In the genomic region with DNA sequence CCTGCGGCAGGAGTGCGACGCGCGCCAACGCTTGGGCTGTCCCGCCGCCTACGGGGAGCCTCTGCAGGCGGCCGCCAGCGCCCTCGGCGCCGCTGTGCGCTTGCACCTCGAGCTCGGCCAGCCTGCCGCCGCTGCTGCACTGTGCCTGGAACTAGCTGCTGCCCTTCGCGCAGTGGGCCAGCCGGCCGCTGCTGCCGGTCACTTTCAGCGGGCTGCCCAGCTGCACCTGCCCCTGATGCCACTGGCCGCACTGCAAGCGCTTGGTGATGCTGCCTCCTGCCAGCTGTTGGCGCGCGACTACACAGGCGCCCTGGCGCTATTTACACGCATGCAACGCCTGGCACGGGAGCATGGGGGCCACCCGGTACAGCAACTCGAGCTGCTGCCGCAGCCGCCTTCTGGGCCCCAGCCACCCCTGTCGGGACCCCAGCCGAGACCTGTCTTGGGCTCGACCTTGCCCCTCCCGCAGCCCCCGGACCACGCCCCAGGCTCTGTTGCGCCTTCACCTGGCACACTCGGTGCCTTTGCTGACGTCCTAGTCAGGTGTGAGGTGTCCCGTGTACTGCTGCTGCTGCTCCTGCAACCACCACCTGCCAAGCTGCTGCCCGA, we compare ENCODE assay signal across 7 mouse cellular contexts. TPM values are rescaled to one million over a fixed set of nuclear protein-coding genes. Genes with fewer than 3 reads are reported as not detected.
DNase-seq lines count a peak whose midpoint lies in the region; ATAC-seq and TF ChIP-seq lines count a peak whose summit lies in the region.

No protein-coding gene starts in this region.

- TF ChIP-seq CTCF in small intestine, adult 2 months (IDR thresholded peaks at IDR 0.05; ENCODE audit: extremely low read depth, insufficient read length, insufficient replicate concordance, low read depth, low read length): no peak

- peak overlapping the region; percentile 83 for H3K4me2 ChIP-seq in limb, embryonic 13.5 days (replicated peaks)
- H3K4me2 ChIP-seq in midbrain, embryonic 14.5 days (ENCODE audit: low read length): peak overlapping the region; percentile 58

- H3K36me3 ChIP-seq in limb, embryonic 13.5 days: no peaks in the 10 kb centered on the region
- no peaks in the 10 kb centered on the region for H3K36me3 ChIP-seq in midbrain, embryonic 14.5 days (ENCODE audit: control insufficient read depth, insufficient read depth, low read length)
- H3K36me3 ChIP-seq in small intestine, adult 2 months (ENCODE audit: control insufficient read depth, insufficient read depth, low read length): no peaks in the 10 kb centered on the region

- TF ChIP-seq POLR2A in small intestine, adult 2 months (IDR thresholded peaks at IDR 0.05; ENCODE audit: low read depth, low read length): no peak

- H3K9me3 ChIP-seq in limb, embryonic 13.5 days: no peaks in the 10 kb centered on the region
- no peaks in the 10 kb centered on the region for H3K9me3 ChIP-seq in midbrain, embryonic 14.5 days (ENCODE audit: control insufficient read depth, low read length)

- H3K27me3 ChIP-seq in limb, embryonic 13.5 days: peaks cover 20% of the 10 kb centered on the region
- H3K27me3 ChIP-seq in midbrain, embryonic 14.5 days (ENCODE audit: control insufficient read depth, insufficient read depth, low read length): no peaks in the 10 kb centered on the region
- H3K27me3 ChIP-seq in small intestine, adult 2 months (ENCODE audit: control insufficient read depth, insufficient read depth, low read length): no peaks in the 10 kb centered on the region

- peaks cover 3% of the 10 kb centered on the region; the same call in 1 of the 2 replicates for H3K4me1 ChIP-seq in limb, embryonic 13.5 days
- H3K4me1 ChIP-seq in midbrain, embryonic 14.5 days (ENCODE audit: control insufficient read depth, insufficient read depth, low read length): no peaks in the 10 kb centered on the region
- H3K4me1 ChIP-seq in small intestine, adult 2 months (ENCODE audit: control insufficient read depth, insufficient read depth, insufficient read length, low read length): peaks cover 2% of the 10 kb centered on the region; the same call in 1 of the 2 replicates

- peak; percentile 30 for ATAC-seq in inflammation-experienced regulatory T-cells, adult 6 months
- peak; percentile 65 for ATAC-seq in limb, embryonic 13.5 days (ENCODE audit: low FRiP score, low read depth)
- ATAC-seq in midbrain, embryonic 14.5 days (ENCODE audit: low FRiP score, low TSS enrichment): peak; percentile 72

- peak overlapping the region; percentile 72 for H3K9ac ChIP-seq in limb, embryonic 13.5 days
- H3K9ac ChIP-seq in midbrain, embryonic 14.5 days (replicated peaks; ENCODE audit: low read length): peak overlapping the region; percentile 72

- peak overlapping the region; percentile 67 for H3K27ac ChIP-seq in limb, embryonic 13.5 days
- peak overlapping the region; percentile 92 for H3K27ac ChIP-seq in midbrain, embryonic 14.5 days (replicated peaks; ENCODE audit: low read depth, low read length)
- peak overlapping the region; percentile 90 for H3K27ac ChIP-seq in small intestine, adult 2 months (ENCODE audit: insufficient read depth, low read depth, low read length)

- peak; percentile 63 for DNase-seq in T-cell, adult 2 months (ENCODE audit: low spot score)
- peak; percentile 50 to 53 for DNase-seq in cerebellum, postnatal 36 days
- peak; percentile 52 for DNase-seq in gastrocnemius, postnatal 10 days
- DNase-seq in midbrain, embryonic 14.5 days: peak; percentile 76

- WGBS in limb, embryonic 13.5 days: 16% methylated on average over 50 of the region's 51 CpGs
- WGBS in midbrain, embryonic 14.5 days: 21% methylated on average over 40 of the region's 51 CpGs
- WGBS in small intestine, adult 2 months: 12% methylated on average over 51 of the region's 51 CpGs

- peak overlapping the region; percentile 60 for H3K4me3 ChIP-seq in limb, embryonic 13.5 days
- peak overlapping the region; percentile 57 for H3K4me3 ChIP-seq in midbrain, embryonic 14.5 days (replicated peaks; ENCODE audit: low read depth, low read length)
- peak overlapping the region; percentile 83 for H3K4me3 ChIP-seq in small intestine, adult 2 months (ENCODE audit: low read depth, low read length)

RNA-seq across cellular contexts. Expression of a gene that starts 0.6 kb away (rescaled TPM):
- 1 to 10 TPM; 7.5 to 8.2 TPM for total RNA-seq in gastrocnemius, postnatal 10 days (2021)
- 1 to 10 TPM; 1.5 to 2.1 (median 1.8) TPM for polyA plus RNA-seq in inflammation-experienced regulatory T-cells, adult 6 months (2017; shearing (Covaris generic))
- polyA plus RNA-seq in limb, embryonic 13.5 days (2015; fragmentation: Nextera tagmentation; extraction: Ambion mirVana): 10.9 and 12.1 TPM in 2 replicates
- 30.3 and 34.9 TPM in 2 replicates for polyA plus RNA-seq in midbrain, embryonic 14.5 days (2014; fragmentation: Nextera tagmentation; extraction: Ambion mirVana)
- polyA plus RNA-seq in small intestine, adult 2 months (2012; rRNA removed): 20.7 and 29.4 TPM in 2 replicates

RNA-seq across cellular contexts. Expression of a gene that starts 14.2 kb away (rescaled TPM):
- total RNA-seq in gastrocnemius, postnatal 10 days (2021): under 1 TPM in 1 of 2 experiments, not detected in 1; 0.80 TPM
- 100 to 1,000 TPM in 2 of 3 experiments, 10 to 100 TPM in 1; 76.9 to 140 (median 112) TPM for polyA plus RNA-seq in inflammation-experienced regulatory T-cells, adult 6 months (2017; shearing (Covaris generic))
- polyA plus RNA-seq in limb, embryonic 13.5 days (2015; fragmentation: Nextera tagmentation; extraction: Ambion mirVana): not detected in 2 replicates
- polyA plus RNA-seq in midbrain, embryonic 14.5 days (2014; fragmentation: Nextera tagmentation; extraction: Ambion mirVana): 0.28 TPM in 1 of 2 replicates, not detected in the other
- polyA plus RNA-seq in small intestine, adult 2 months (2012; rRNA removed): not detected in 2 replicates

RNA-seq across cellular contexts. Expression of a gene that starts 14.6 kb away (rescaled TPM):
- not detected for total RNA-seq in gastrocnemius, postnatal 10 days (2021)
- polyA plus RNA-seq in inflammation-experienced regulatory T-cells, adult 6 months (2017; shearing (Covaris generic)): 100 to 1,000 TPM; 158 to 187 (median 175) TPM
- 0.56 and 1.2 TPM in 2 replicates for polyA plus RNA-seq in limb, embryonic 13.5 days (2015; fragmentation: Nextera tagmentation; extraction: Ambion mirVana)
- polyA plus RNA-seq in midbrain, embryonic 14.5 days (2014; fragmentation: Nextera tagmentation; extraction: Ambion mirVana): 0.38 TPM in 1 of 2 replicates, not detected in the other
- polyA plus RNA-seq in small intestine, adult 2 months (2012; rRNA removed): not detected in 2 replicates

RNA-seq across cellular contexts. Expression of a gene that starts 36.5 kb away (rescaled TPM):
- total RNA-seq in gastrocnemius, postnatal 10 days (2021): under 1 TPM; 0.38 to 0.45 TPM
- not detected for polyA plus RNA-seq in inflammation-experienced regulatory T-cells, adult 6 months (2017; shearing (Covaris generic))
- 0.13 and 0.51 TPM in 2 replicates for polyA plus RNA-seq in limb, embryonic 13.5 days (2015; fragmentation: Nextera tagmentation; extraction: Ambion mirVana)
- 0.19 and 0.25 TPM in 2 replicates for polyA plus RNA-seq in midbrain, embryonic 14.5 days (2014; fragmentation: Nextera tagmentation; extraction: Ambion mirVana)
- polyA plus RNA-seq in small intestine, adult 2 months (2012; rRNA removed): not detected in 2 replicates

RNA-seq across cellular contexts. Expression of a gene that starts 36.7 kb away (rescaled TPM):
- 1 to 10 TPM; 6.6 to 8.4 TPM for total RNA-seq in gastrocnemius, postnatal 10 days (2021)
- 10 to 100 TPM in 2 of 3 experiments, under 1 TPM in 1; 0.69 to 13.8 (median 11.1) TPM for polyA plus RNA-seq in inflammation-experienced regulatory T-cells, adult 6 months (2017; shearing (Covaris generic))
- 14.1 and 18.5 TPM in 2 replicates for polyA plus RNA-seq in limb, embryonic 13.5 days (2015; fragmentation: Nextera tagmentation; extraction: Ambion mirVana)
- polyA plus RNA-seq in midbrain, embryonic 14.5 days (2014; fragmentation: Nextera tagmentation; extraction: Ambion mirVana): 7.7 and 16.2 TPM in 2 replicates
- 0.08 and 0.23 TPM in 2 replicates for polyA plus RNA-seq in small intestine, adult 2 months (2012; rRNA removed)

Comparison
In these comparisons a context has a peak if more than half of its experiments do, and no peak if none do; other contexts are left out.
1. Peak in every context shown above with its lines: DNase-seq, ATAC-seq, H3K4me3 ChIP-seq and H3K27ac ChIP-seq.
2. RNA of a gene that starts 14.2 kb away (polyA plus RNA-seq): 76.9 to 140 TPM in inflammation-experienced regulatory T-cells, adult 6 months; 0.28 TPM in midbrain, embryonic 14.5 days, not detected in limb, embryonic 13.5 days and not detected in small intestine, adult 2 months; every median in the first group is over 10 times any median in the second.
3. RNA of a gene that starts 14.6 kb away (polyA plus RNA-seq): 158 to 187 TPM in inflammation-experienced regulatory T-cells, adult 6 months; 0.56 to 1.2 TPM in limb, embryonic 13.5 days, 0.38 TPM in midbrain, embryonic 14.5 days and not detected in small intestine, adult 2 months; every median in the first group is over 10 times any median in the second.